Mouse (Mus musculus) inflammation-experienced regulatory T-cells (primary cell): ENCODE measurements around the gene Erp44. TPM values are rescaled to one million over a fixed set of nuclear protein-coding genes. Genes with fewer than 3 reads are reported as not detected.

Source experiments
- polyA plus RNA-seq, 2 experiments: library from polyadenylated mRNA; unstranded; fragments of 100-300 nt; shearing (Covaris generic); gene quantifications; one replicate each; pipeline ENCODE4 v1.2.1; 2017

Gene Erp44
- polyA plus RNA-seq, result 100 to 1,000 TPM in 1 of 2 experiments, 10 to 100 TPM in 1; 95.2 to 106 TPM

GRCm38 (mm10) chr4:48279498-48280134 is at the start of gene Erp44, which contains the start of gene Invs:
Gene Erp44, minus strand, starts transcription at chr4:48279558.
Gene Invs, plus strand, starts transcription at chr4:48279760.

Other genes starting within 250 kb of the Erp44 start
- 10 to 100 TPM in 1 of 2 experiments, 1 to 10 TPM in 1; 2.1 to 17.2 TPM for gene Nr4a3, start 234.4 kb downstream of the Erp44 start, polyA plus RNA-seq
- gene Stx17, start 154.6 kb downstream of the Erp44 start, polyA plus RNA-seq, result 10 to 100 TPM; 13.9 to 21.0 TPM
- 10 to 100 TPM; 19.1 to 20.8 TPM for gene Invs, start 202 bp upstream of the Erp44 start, polyA plus RNA-seq
- 10 to 100 TPM; 67.1 to 77.2 TPM for gene Tex10, start 193.9 kb upstream of the Erp44 start, polyA plus RNA-seq